Mouse (Mus musculus) neural tube, embryonic 10.5 days (tissue): ENCODE measurements around the gene 2900011O08Rik.

ENCODE experiments used
- DNase-seq: peaks from one replicate; pipeline ENCODE4 v3.0.0-alpha.2; 2017; ENCODE audit warnings: low spot score; ENCODE audit errors: extremely low spot score

2900011O08Rik gene

GRCm38 (mm10) chr16:14131838-14132237 lies 145.4 kb downstream of the 2900011O08Rik start:
- no peak for DNase-seq

- no peak for DNase-seq
Observed at GRCm38 (mm10) chr16:14135014-14135413, 148.6 kb downstream of the 2900011O08Rik start.

- DNase-seq = no peak
Observed at GRCm38 (mm10) chr16:14137976-14138561, 151.7 kb downstream of the 2900011O08Rik start.

- no peak for DNase-seq
Observed at GRCm38 (mm10) chr16:14139106-14139505, 152.7 kb downstream of the 2900011O08Rik start.

- DNase-seq = no peak
Observed at GRCm38 (mm10) chr16:14143298-14143697, 156.9 kb downstream of the 2900011O08Rik start.

GRCm38 (mm10) chr16:14147712-14148111 lies 161.3 kb downstream of the 2900011O08Rik start:
- DNase-seq = no peak
